Mouse (Mus musculus) intestine, embryonic 15.5 days (tissue): ENCODE measurements at regions not wholly inside any gene's neighbourhood (a gene's known extent, or its start where the extent isn't known, plus 50 kb on each side); places are given as distances from the start of the nearest gene placed in this dataset.
A peak's percentile ranks its signal among the peaks of the same experiment; 100 is the strongest.

Source experiments
- ATAC-seq: fragments of 200-750 bp; cut with Nextera tagmentation; 2 replicates; pipeline ENCODE4 v1.8.0; 2017; ENCODE audit warnings: moderate TSS enrichment, moderate library complexity
- H3K27ac ChIP-seq: fragments of 300-500 bp; sonication (generic); 2 replicates; pipeline ENCODE4 v1.5.1; 2015; ENCODE audit warnings: mild to moderate bottlenecking, inconsistent platforms
- H3K27me3 ChIP-seq: fragments of 300-500 bp; sonication (generic); replicated peaks from 2 replicates; pipeline ENCODE4 v1.6.1; 2015; ENCODE audit warnings: inconsistent platforms
- H3K36me3 ChIP-seq: fragments of 300-500 bp; sonication (generic); 2 replicates; pipeline ENCODE4 v1.6.1; 2015; ENCODE audit warnings: inconsistent platforms
- H3K4me1 ChIP-seq: fragments of 300-500 bp; sonication (generic); replicated peaks from 2 replicates; pipeline ENCODE4 v1.6.1; 2015; ENCODE audit warnings: inconsistent platforms
- H3K4me2 ChIP-seq: fragments of 300-500 bp; sonication (generic); replicated peaks from 2 replicates; pipeline ENCODE4 v1.6.1; 2015; ENCODE audit warnings: mild to moderate bottlenecking, inconsistent platforms
- H3K4me3 ChIP-seq: fragments of 300-500 bp; sonication (generic); replicated peaks from 2 replicates; pipeline ENCODE4 v1.5.1; 2015; ENCODE audit warnings: inconsistent platforms
- H3K9ac ChIP-seq: fragments of 300-500 bp; sonication (generic); 2 replicates; pipeline ENCODE4 v1.6.1; 2015; ENCODE audit warnings: inconsistent platforms
- H3K9me3 ChIP-seq: fragments of 300-500 bp; sonication (generic); 2 replicates; pipeline ENCODE4 v1.6.1; 2016; ENCODE audit warnings: inconsistent platforms
- WGBS: fragments of 180-500 bp; shearing (Covaris S2); methylation state at CpG from one replicate; pipeline ENCODE4 v1.1.7; 2015; 5-methylcytosine and 5-hydroxymethylcytosine counted together

- no peaks in the 10 kb centered on the region for H3K36me3 ChIP-seq
- H3K27me3 ChIP-seq, result no peaks in the 10 kb centered on the region
- no peak overlapping the region for H3K27ac ChIP-seq
- 44% methylated on average over 5 of the region's 5 CpGs for WGBS
- 0 out of 2 replicates have a peak, but pooled peaks cover 2% of the 10 kb centered on the region for H3K4me1 ChIP-seq
- H3K4me3 ChIP-seq, result no peak overlapping the region
- no peak overlapping the region for H3K9ac ChIP-seq
- H3K9me3 ChIP-seq, result no peaks in the 10 kb centered on the region
- ATAC-seq, result peak; percentile 94
- no peak overlapping the region for H3K4me2 ChIP-seq
Measured at GRCm38 (mm10) chr13:102065274-102065640, 297.2 kb upstream of the Pik3r1 start.

GRCm38 (mm10) chr13:102065796-102066195, 297.8 kb upstream of the Pik3r1 start:
- no peak overlapping the region for H3K27ac ChIP-seq
- H3K9me3 ChIP-seq, result no peaks in the 10 kb centered on the region
- WGBS, result 66% methylated on average over 5 of the region's 5 CpGs
- H3K4me2 ChIP-seq, result no peak overlapping the region
- 0 out of 2 replicates have a peak, but pooled peaks have one; percentile 0 for ATAC-seq
- 0 out of 2 replicates have a peak, but pooled peaks cover 2% of the 10 kb centered on the region for H3K4me1 ChIP-seq
- H3K4me3 ChIP-seq, result no peak overlapping the region
- H3K9ac ChIP-seq, result no peak overlapping the region
- no peaks in the 10 kb centered on the region for H3K27me3 ChIP-seq
- no peaks in the 10 kb centered on the region for H3K36me3 ChIP-seq

- 50% methylated on average over 3 of the region's 3 CpGs for WGBS
- no peak for ATAC-seq
- Histone ChIP-seq H3K27me3 (no peaks in the 10 kb centered on the region), H3K9ac (no peak overlapping the region), H3K4me3 (no peak overlapping the region), H3K9me3 (no peaks in the 10 kb centered on the region), H3K27ac (no peak overlapping the region), H3K4me2 (no peak overlapping the region), H3K4me1 (no peaks in the 10 kb centered on the region), H3K36me3 (no peaks in the 10 kb centered on the region)
Measured at GRCm38 (mm10) chr13:102070740-102071139, 302.7 kb upstream of the Pik3r1 start.

- Histone ChIP-seq H3K4me3 (no peak overlapping the region), H3K9ac (no peak overlapping the region), H3K27me3 (no peaks in the 10 kb centered on the region), H3K9me3 (no peaks in the 10 kb centered on the region), H3K36me3 (no peaks in the 10 kb centered on the region), H3K27ac (no peak overlapping the region), H3K4me2 (no peak overlapping the region), H3K4me1 (no peaks in the 10 kb centered on the region)
- ATAC-seq, result no peak
- 77% methylated on average over 4 of the region's 4 CpGs for WGBS
Measured at GRCm38 (mm10) chr13:102072366-102072765, 304.3 kb upstream of the Pik3r1 start.

- Histone ChIP-seq H3K4me3 (no peak overlapping the region), H3K4me1 (no peaks in the 10 kb centered on the region), H3K27ac (no peak overlapping the region), H3K4me2 (no peak overlapping the region), H3K27me3 (no peaks in the 10 kb centered on the region), H3K9ac (no peak overlapping the region), H3K36me3 (no peaks in the 10 kb centered on the region), H3K9me3 (no peaks in the 10 kb centered on the region)
- WGBS, result 54% methylated on average over 1 of the region's 1 CpGs
- no peak for ATAC-seq
Measured at GRCm38 (mm10) chr13:102087766-102088165, 319.7 kb upstream of the Pik3r1 start.

GRCm38 (mm10) chr13:102089551-102089950, 321.5 kb upstream of the Pik3r1 start:
- Histone ChIP-seq H3K4me2 (no peak overlapping the region), H3K9ac (no peak overlapping the region), H3K27ac (no peak overlapping the region), H3K4me1 (no peaks in the 10 kb centered on the region), H3K36me3 (no peaks in the 10 kb centered on the region), H3K9me3 (no peaks in the 10 kb centered on the region), H3K27me3 (no peaks in the 10 kb centered on the region), H3K4me3 (no peak overlapping the region)
- 65% methylated on average over 5 of the region's 5 CpGs for WGBS
- no peak for ATAC-seq

- ATAC-seq, result no peak
- no peak overlapping the region for H3K4me2 ChIP-seq
- no peaks in the 10 kb centered on the region for H3K36me3 ChIP-seq
- H3K27ac ChIP-seq, result no peak overlapping the region
- H3K4me3 ChIP-seq, result no peak overlapping the region
- no peaks in the 10 kb centered on the region for H3K4me1 ChIP-seq
- no peaks in the 10 kb centered on the region for H3K27me3 ChIP-seq
- H3K9ac ChIP-seq, result no peak overlapping the region
- H3K9me3 ChIP-seq, result no peaks in the 10 kb centered on the region
- WGBS, result 89% methylated on average over 4 of the region's 4 CpGs
Measured at GRCm38 (mm10) chr13:102094193-102094592, 326.2 kb upstream of the Pik3r1 start.

GRCm38 (mm10) chr13:102103161-102103560, 335.1 kb upstream of the Pik3r1 start:
- WGBS, result 54% methylated on average over 1 of the region's 1 CpGs
- Histone ChIP-seq H3K4me2 (no peak overlapping the region), H3K4me3 (no peak overlapping the region), H3K27me3 (no peaks in the 10 kb centered on the region), H3K9ac (no peak overlapping the region), H3K36me3 (no peaks in the 10 kb centered on the region), H3K27ac (no peak overlapping the region), H3K9me3 (no peaks in the 10 kb centered on the region), H3K4me1 (no peaks in the 10 kb centered on the region)
- no peak for ATAC-seq

- Histone ChIP-seq H3K36me3 (no peaks in the 10 kb centered on the region), H3K4me2 (no peak overlapping the region), H3K9me3 (no peaks in the 10 kb centered on the region), H3K27ac (no peak overlapping the region), H3K4me3 (no peak overlapping the region), H3K4me1 (no peaks in the 10 kb centered on the region), H3K27me3 (no peaks in the 10 kb centered on the region), H3K9ac (no peak overlapping the region)
- no peak for ATAC-seq
- WGBS, result 85% methylated on average over 1 of the region's 1 CpGs
Measured at GRCm38 (mm10) chr13:102106188-102106587, 338.2 kb upstream of the Pik3r1 start.

GRCm38 (mm10) chr13:102108204-102108603, 340.2 kb upstream of the Pik3r1 start:
- no peak for ATAC-seq
- no peaks in the 10 kb centered on the region for H3K36me3 ChIP-seq
- 76% methylated on average over 1 of the region's 1 CpGs for WGBS
- no peak overlapping the region for H3K4me3 ChIP-seq
- no peaks in the 10 kb centered on the region for H3K9me3 ChIP-seq
- H3K4me2 ChIP-seq, result no peak overlapping the region
- H3K9ac ChIP-seq, result no peak overlapping the region
- H3K4me1 ChIP-seq, result no peaks in the 10 kb centered on the region
- H3K27me3 ChIP-seq, result no peaks in the 10 kb centered on the region
- H3K27ac ChIP-seq, result no peak overlapping the region

- H3K4me2 ChIP-seq, result no peak overlapping the region
- H3K9ac ChIP-seq, result no peak overlapping the region
- H3K36me3 ChIP-seq, result no peaks in the 10 kb centered on the region
- 71% methylated on average over 3 of the region's 3 CpGs for WGBS
- H3K27ac ChIP-seq, result no peak overlapping the region
- no peaks in the 10 kb centered on the region for H3K27me3 ChIP-seq
- no peak overlapping the region for H3K4me3 ChIP-seq
- no peak for ATAC-seq
- no peaks in the 10 kb centered on the region for H3K9me3 ChIP-seq
- no peaks in the 10 kb centered on the region for H3K4me1 ChIP-seq
Measured at GRCm38 (mm10) chr13:102108916-102109315, 340.9 kb upstream of the Pik3r1 start.

- Histone ChIP-seq H3K9me3 (no peaks in the 10 kb centered on the region), H3K27me3 (no peaks in the 10 kb centered on the region), H3K27ac (no peak overlapping the region), H3K4me3 (no peak overlapping the region), H3K36me3 (no peaks in the 10 kb centered on the region), H3K9ac (no peak overlapping the region), H3K4me2 (no peak overlapping the region), H3K4me1 (no peaks in the 10 kb centered on the region)
- ATAC-seq, result no peak
- 71% methylated on average over 5 of the region's 5 CpGs for WGBS
Measured at GRCm38 (mm10) chr13:102113941-102114340, 345.9 kb upstream of the Pik3r1 start.

- H3K27me3 ChIP-seq, result no peaks in the 10 kb centered on the region
- H3K4me3 ChIP-seq, result no peak overlapping the region
- no peak overlapping the region for H3K27ac ChIP-seq
- ATAC-seq, result no peak
- H3K4me2 ChIP-seq, result no peak overlapping the region
- no peaks in the 10 kb centered on the region for H3K9me3 ChIP-seq
- no peak overlapping the region for H3K9ac ChIP-seq
- no peaks in the 10 kb centered on the region for H3K4me1 ChIP-seq
- no peaks in the 10 kb centered on the region for H3K36me3 ChIP-seq
- WGBS, result 91% methylated on average over 6 of the region's 6 CpGs
Measured at GRCm38 (mm10) chr13:102122341-102122740, 354.3 kb upstream of the Pik3r1 start.
